Mouse (Mus musculus) small intestine, adult 2 months (tissue): ENCODE results near the gene Psmg3. TPM values are rescaled to one million over a fixed set of nuclear protein-coding genes. Genes with fewer than 3 reads are reported as not detected.
A peak's percentile ranks its signal among the peaks of the same experiment; 100 is the strongest.

Source experiments
- H3K27ac ChIP-seq: fragments of 200-500 bp; 2 replicates; pipeline ENCODE4 v1.5.1; 2012; ENCODE audit warnings: low read depth, low read length, control low read depth, inconsistent platforms; ENCODE audit not compliant: insufficient read depth
- H3K27me3 ChIP-seq: fragments of 200-500 bp; 2 replicates; pipeline ENCODE4 v1.6.1; 2012; ENCODE audit warnings: mild to moderate bottlenecking, moderate library complexity, low read length, inconsistent platforms; ENCODE audit not compliant: control insufficient read depth, insufficient read depth
- H3K36me3 ChIP-seq: fragments of 200-500 bp; 2 replicates; pipeline ENCODE4 v1.6.1; 2012; ENCODE audit warnings: mild to moderate bottlenecking, low read length, control low read depth, inconsistent platforms; ENCODE audit not compliant: control insufficient read depth, insufficient read depth
- H3K4me1 ChIP-seq: fragments of 200-500 bp; 2 replicates; pipeline ENCODE4 v1.6.1; 2012; ENCODE audit warnings: low read length, inconsistent platforms, mixed read lengths; ENCODE audit not compliant: control insufficient read depth, insufficient read depth, insufficient read length
- H3K4me3 ChIP-seq: fragments of 200-500 bp; 2 replicates; pipeline ENCODE4 v1.5.1; 2012; ENCODE audit warnings: low read depth, mild to moderate bottlenecking, control low read depth, inconsistent platforms, low read length, moderate library complexity
- CTCF ChIP-seq: fragments of 200-500 bp; IDR thresholded peaks from 2 replicates; pipeline ENCODE4 v1.5.1; 2012; ENCODE audit warnings: low read depth, mild to moderate bottlenecking, control low read depth, inconsistent platforms, low read length, moderate library complexity, mixed read lengths; ENCODE audit not compliant: insufficient replicate concordance, insufficient read length; ENCODE audit errors: extremely low read depth
- POLR2A ChIP-seq: fragments of 200-500 bp; IDR thresholded peaks from 2 replicates; pipeline ENCODE4 v1.6.1; 2012; ENCODE audit warnings: low read depth, mild to moderate bottlenecking, control low read depth, inconsistent platforms, low read length, moderate library complexity
- WGBS: fragments of 180-500 bp; shearing (Covaris S2); methylation state at CpG from one replicate; pipeline ENCODE4 v1.1.7; 2018; 5-methylcytosine and 5-hydroxymethylcytosine counted together
- polyA plus RNA-seq: library from polyadenylated mRNA; depleted of rRNA; stranded (reverse); fragments of >200 nt; gene quantifications from 2 replicates; pipeline ENCODE4 v1.2.3, GENCODE M21; 2012

Psmg3 gene
- polyA plus RNA-seq, 1 experiment, result 20.9 TPM

GRCm38 (mm10) chr5:139821466-139822459, 4.9 kb downstream of the Psmg3 start:
- Histone ChIP-seq H3K4me1 (peaks cover 39% of the 10 kb centered on the region), H3K27me3 (no peaks in the 10 kb centered on the region), H3K36me3 (peaks cover 11% of the 10 kb centered on the region), H3K4me3 (peak overlapping the region; percentile 63), H3K27ac (peak overlapping the region; percentile 99)
- 22% methylated on average over 12 of the region's 12 CpGs for WGBS
- no peak for TF ChIP-seq CTCF
- TF ChIP-seq POLR2A, result peak; percentile 66

- H3K27me3 ChIP-seq, result no peaks in the 10 kb centered on the region
- H3K27ac ChIP-seq, result peak within 1 kb of the TSS; percentile 85
- WGBS, result 47% methylated on average over 9 of the region's 9 CpGs
- H3K36me3 ChIP-seq, result peaks cover 9% of the 10 kb centered on the region; the same call in 1 of the 2 replicates
- H3K4me1 ChIP-seq, result peaks cover 42% of the 10 kb centered on the region
- H3K4me3 ChIP-seq, result peak within 1 kb of the TSS; percentile 62
- TF ChIP-seq CTCF (no peak), POLR2A (0 out of 2 replicates have a peak, but pooled peaks have one; percentile 17)
These were observed 7.0 kb downstream of the Psmg3 start, which contains the start of gene Tmem184a for GRCm38 (mm10) chr5:139819538-139820181. Gene Tmem184a (minus strand): TSS chr5:139819917.

GRCm38 (mm10) chr5:139818801-139819200, 7.9 kb downstream of the Psmg3 start:
- peak; percentile 65; the same call in 1 of the 2 replicates for TF ChIP-seq CTCF
- no peak for TF ChIP-seq POLR2A
- peak overlapping the region; percentile 85 for H3K27ac ChIP-seq
- no peaks in the 10 kb centered on the region for H3K27me3 ChIP-seq
- WGBS, result 26% methylated on average over 4 of the region's 4 CpGs
- peak overlapping the region; percentile 62 for H3K4me3 ChIP-seq
- H3K4me1 ChIP-seq, result peaks cover 42% of the 10 kb centered on the region
- H3K36me3 ChIP-seq, result peaks cover 4% of the 10 kb centered on the region; the same call in 1 of the 2 replicates

GRCm38 (mm10) chr5:139818056-139818455, 8.6 kb downstream of the Psmg3 start:
- peaks cover 1% of the 10 kb centered on the region; the same call in 1 of the 2 replicates for H3K36me3 ChIP-seq
- TF ChIP-seq POLR2A, result no peak
- no peak for TF ChIP-seq CTCF
- H3K27ac ChIP-seq, result peak overlapping the region; percentile 85
- peaks cover 46% of the 10 kb centered on the region for H3K4me1 ChIP-seq
- no peaks in the 10 kb centered on the region for H3K27me3 ChIP-seq
- peak overlapping the region; percentile 62 for H3K4me3 ChIP-seq
- WGBS, result 64% methylated on average over 3 of the region's 3 CpGs

GRCm38 (mm10) chr5:139817292-139817691, 9.4 kb downstream of the Psmg3 start:
- H3K27me3 ChIP-seq, result no peaks in the 10 kb centered on the region
- TF ChIP-seq POLR2A (no peak), CTCF (peak; percentile 83; the same call in 1 of the 2 replicates)
- no peak overlapping the region for H3K27ac ChIP-seq
- H3K36me3 ChIP-seq, result no peaks in the 10 kb centered on the region
- H3K4me3 ChIP-seq, result no peak overlapping the region
- WGBS, result 0% methylated on average over 1 of the region's 1 CpGs
- H3K4me1 ChIP-seq, result peaks cover 52% of the 10 kb centered on the region

- Histone ChIP-seq H3K4me3 (no peak overlapping the region), H3K27me3 (no peaks in the 10 kb centered on the region), H3K4me1 (peaks cover 56% of the 10 kb centered on the region), H3K27ac (no peak overlapping the region), H3K36me3 (no peaks in the 10 kb centered on the region)
- no peak for TF ChIP-seq CTCF
- TF ChIP-seq POLR2A, result no peak
These were observed 10.2 kb downstream of the Psmg3 start for GRCm38 (mm10) chr5:139816445-139816844.

GRCm38 (mm10) chr5:139815964-139816363, 10.7 kb downstream of the Psmg3 start:
- WGBS, result 35% methylated on average over 6 of the region's 6 CpGs

More at GRCm38 (mm10) chr5:139815964-139816363, 10.7 kb downstream of the Psmg3 start:
- no peak for TF ChIP-seq CTCF
- no peak for TF ChIP-seq POLR2A
- peaks cover 53% of the 10 kb centered on the region for H3K4me1 ChIP-seq
- no peak overlapping the region for H3K4me3 ChIP-seq
- no peaks in the 10 kb centered on the region for H3K27me3 ChIP-seq
- no peak overlapping the region for H3K27ac ChIP-seq
- H3K36me3 ChIP-seq, result no peaks in the 10 kb centered on the region
